Mouse (Mus musculus) ES-E14 (cell line): ENCODE measurements around the gene Kcna3. TPM values are rescaled to one million over a fixed set of nuclear protein-coding genes. Genes with fewer than 3 reads are reported as not detected.

Experiments
- DNase-seq: peaks from one replicate; pipeline ENCODE4 v3.0.0-alpha.2; 2013; ENCODE audit warnings: low read depth, low spot score
- H3K27ac ChIP-seq: 2 replicates; pipeline ENCODE4 v1.5.1; 2012; ENCODE audit warnings: low read depth, mild to moderate bottlenecking, low read length, moderate library complexity, mixed read lengths; ENCODE audit not compliant: poor library complexity, insufficient read depth, severe bottlenecking
- H3K36me3 ChIP-seq: 2 replicates; pipeline ENCODE4 v1.6.1; 2012; ENCODE audit warnings: mild to moderate bottlenecking, low read length, moderate library complexity, mixed read lengths; ENCODE audit not compliant: control insufficient read depth, poor library complexity, insufficient read depth, severe bottlenecking
- H3K4me1 ChIP-seq, 2 experiments: fragments of 150-350 bp in 1 of 2; sonication (generic) in 1 of 2; 2 replicates each; pipeline ENCODE4 v1.6.1; 2012; ENCODE audit warnings: low read length in 2 of 2, mild to moderate bottlenecking in 1 of 2, mixed read lengths in 1 of 2; ENCODE audit not compliant: control insufficient read depth in 2 of 2, insufficient read depth in 2 of 2, poor library complexity in 1 of 2
- H3K4me3 ChIP-seq, 2 experiments: fragments of 150-350 bp in 1 of 2; sonication (generic) in 1 of 2; 2 replicates each; pipeline ENCODE4 v1.5.1; 2012; ENCODE audit warnings: low read length in 2 of 2, low read depth in 1 of 2, mild to moderate bottlenecking in 1 of 2, mixed read lengths in 1 of 2; ENCODE audit not compliant: insufficient read depth in 1 of 2, poor library complexity in 1 of 2, severe bottlenecking in 1 of 2
- H3K9ac ChIP-seq: 2 replicates; pipeline ENCODE4 v1.6.1; 2012; ENCODE audit warnings: low read depth, mild to moderate bottlenecking, low read length, mixed read lengths; ENCODE audit not compliant: poor library complexity, insufficient read depth, severe bottlenecking
- H3K9me3 ChIP-seq: fragments of 150-350 bp; sonication (generic); 2 replicates; pipeline ENCODE4 v1.6.1; 2012; ENCODE audit warnings: low read depth, mild to moderate bottlenecking, low read length; ENCODE audit not compliant: control insufficient read depth, insufficient read depth
- CHD2 ChIP-seq: IDR thresholded peaks from 2 replicates; pipeline ENCODE4 v1.6.1; 2014; ENCODE audit warnings: mild to moderate bottlenecking, low read depth, low read length, inconsistent platforms
- HCFC1 ChIP-seq: IDR thresholded peaks from 2 replicates; pipeline ENCODE4 v1.6.1; 2012; ENCODE audit warnings: low read length, inconsistent platforms, borderline replicate concordance; ENCODE audit not compliant: insufficient read depth
- MAFK ChIP-seq: IDR thresholded peaks from 2 replicates; pipeline ENCODE4 v1.6.1; 2014; ENCODE audit warnings: mild to moderate bottlenecking, low read depth, low read length, inconsistent platforms; ENCODE audit not compliant: insufficient read depth
- ZC3H11A ChIP-seq: IDR thresholded peaks from 2 replicates; pipeline ENCODE4 v1.6.1; 2012; ENCODE audit warnings: low read depth, mild to moderate bottlenecking, inconsistent platforms, low read length, borderline replicate concordance
- ZNF384 ChIP-seq: IDR thresholded peaks from 2 replicates; pipeline ENCODE4 v1.6.1; 2012; ENCODE audit warnings: low read depth, low read length, inconsistent platforms
- in situ Hi-C, 2 experiments: fragments of 600-800 bp; cut with MboI; formaldehyde crosslinking; loops; one replicate each; pipeline ENCODE4 v1.15.1; 2025; ENCODE audit warnings: low sequenced_read_pairs in 2 of 2, inconsistent platforms in 1 of 2; ENCODE audit not compliant: unreplicated experiment in 2 of 2
- total RNA-seq: library from RNA; depleted of rRNA; stranded (reverse); fragments of 300-350 nt; gene quantifications from 2 replicates; pipeline ENCODE4 v1.2.3, GENCODE M21; 2012

Gene Kcna3
- total RNA-seq, 1 experiment = 0.85 TPM

GRCm38 (mm10) chr3:107031547-107031946, 4.4 kb upstream of the Kcna3 start:
- no peak overlapping the region for H3K4me3 ChIP-seq
- no peaks in the 10 kb centered on the region for H3K4me1 ChIP-seq
- in situ Hi-C loops = no loop called here
- no peak for DNase-seq
- H3K9me3 ChIP-seq = no peaks in the 10 kb centered on the region
- no peaks in the 10 kb centered on the region for H3K36me3 ChIP-seq
- no peak overlapping the region for H3K9ac ChIP-seq
- no peak overlapping the region for H3K27ac ChIP-seq
- TF ChIP-seq HCFC1 = no peak
- no peak for TF ChIP-seq ZNF384
- no peak for TF ChIP-seq CHD2
- TF ChIP-seq ZC3H11A = no peak
- TF ChIP-seq MAFK = no peak

DNA sequence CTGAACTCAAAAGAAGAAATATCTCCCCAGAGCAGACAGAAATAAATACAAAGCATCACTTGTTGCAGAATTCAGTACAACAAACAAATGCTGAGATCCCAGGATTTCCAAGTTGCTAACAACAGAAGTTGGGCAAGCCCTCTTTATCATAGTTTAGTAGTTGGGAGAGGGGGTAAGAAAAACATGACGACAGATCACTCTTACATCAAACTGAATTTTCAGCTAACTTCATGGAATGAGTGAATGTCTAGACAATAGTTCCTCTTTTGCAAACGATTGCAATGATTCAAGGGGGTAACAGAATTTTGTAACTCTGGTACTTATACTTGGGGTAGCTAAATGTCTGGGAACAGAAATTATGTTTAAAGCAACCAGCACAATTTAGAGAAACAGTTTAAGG, 1.2 kb upstream of the Kcna3 start:
- Histone ChIP-seq H3K36me3 (no peaks in the 10 kb centered on the region), H3K4me3 (no peak overlapping the region), H3K27ac (no peak overlapping the region), H3K9me3 (no peaks in the 10 kb centered on the region), H3K4me1 (no peaks in the 10 kb centered on the region), H3K9ac (no peak overlapping the region)
- in situ Hi-C loops = no loop called here
- no peak for DNase-seq
- TF ChIP-seq ZNF384 = no peak
- TF ChIP-seq CHD2 = no peak

DNA sequence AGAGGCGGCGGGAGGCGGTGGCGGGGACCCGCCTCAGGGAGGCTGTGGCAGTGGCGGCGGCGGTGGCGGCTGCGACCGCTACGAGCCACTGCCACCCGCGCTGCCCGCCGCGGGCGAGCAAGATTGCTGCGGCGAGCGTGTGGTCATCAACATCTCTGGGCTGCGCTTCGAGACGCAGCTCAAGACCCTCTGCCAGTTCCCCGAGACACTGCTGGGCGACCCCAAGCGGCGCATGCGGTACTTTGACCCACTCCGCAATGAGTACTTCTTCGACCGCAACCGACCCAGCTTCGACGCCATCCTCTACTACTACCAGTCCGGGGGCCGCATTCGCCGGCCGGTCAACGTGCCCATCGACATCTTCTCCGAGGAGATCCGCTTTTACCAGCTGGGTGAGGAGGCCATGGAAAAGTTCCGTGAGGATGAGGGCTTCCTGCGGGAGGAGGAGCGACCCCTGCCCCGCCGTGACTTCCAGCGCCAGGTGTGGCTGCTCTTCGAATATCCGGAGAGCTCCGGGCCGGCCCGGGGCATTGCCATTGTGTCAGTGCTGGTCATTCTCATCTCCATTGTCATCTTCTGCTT, 580 bp downstream of the Kcna3 start:
- H3K27ac ChIP-seq = no peak overlapping the region
- H3K36me3 ChIP-seq = no peaks in the 10 kb centered on the region
- H3K4me3 ChIP-seq = peak overlapping the region; percentile 65 to 66
- in situ Hi-C loops = no loop called here
- H3K9me3 ChIP-seq = no peaks in the 10 kb centered on the region
- H3K4me1 ChIP-seq = no peaks in the 10 kb centered on the region
- TF ChIP-seq CHD2 (no peak), HCFC1 (no peak)
- no peak for DNase-seq
- H3K9ac ChIP-seq = peak overlapping the region; percentile 41; the same call in 1 of the 2 replicates

DNA sequence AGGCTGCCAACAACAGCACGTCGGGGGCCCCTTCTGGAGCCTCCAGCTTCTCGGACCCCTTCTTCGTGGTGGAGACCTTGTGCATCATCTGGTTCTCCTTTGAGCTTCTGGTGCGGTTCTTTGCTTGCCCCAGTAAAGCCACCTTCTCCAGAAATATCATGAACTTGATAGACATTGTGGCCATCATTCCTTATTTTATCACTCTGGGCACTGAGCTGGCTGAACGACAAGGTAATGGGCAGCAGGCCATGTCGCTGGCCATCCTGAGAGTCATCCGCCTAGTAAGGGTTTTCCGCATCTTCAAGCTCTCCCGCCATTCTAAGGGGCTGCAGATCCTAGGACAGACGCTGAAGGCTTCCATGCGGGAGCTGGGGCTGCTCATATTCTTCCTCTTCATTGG, 1.1 kb downstream of the Kcna3 start:
- in situ Hi-C loops = no loop called here
- no peaks in the 10 kb centered on the region for H3K4me1 ChIP-seq

GRCm38 (mm10) chr3:107037536-107038155, 1.7 kb downstream of the Kcna3 start:
- no peaks in the 10 kb centered on the region for H3K9me3 ChIP-seq
- no peak for TF ChIP-seq HCFC1
- TF ChIP-seq MAFK = no peak
- TF ChIP-seq CHD2 = no peak
- no peak for TF ChIP-seq ZC3H11A
- TF ChIP-seq ZNF384 = no peak
- no peak overlapping the region for H3K27ac ChIP-seq
- no peaks in the 10 kb centered on the region for H3K4me1 ChIP-seq
- H3K9ac ChIP-seq = no peak overlapping the region
- H3K36me3 ChIP-seq = no peaks in the 10 kb centered on the region
- in situ Hi-C loops = no loop called here
- no peak for DNase-seq
- H3K4me3 ChIP-seq = no peak overlapping the region

More for the DNA sequence above, 1.1 kb downstream of the Kcna3 start:
- DNase-seq = no peak
- Histone ChIP-seq H3K9me3 (no peaks in the 10 kb centered on the region), H3K9ac (no peak overlapping the region), H3K36me3 (no peaks in the 10 kb centered on the region), H3K27ac (no peak overlapping the region), H3K4me3 (peak overlapping the region; percentile 65 to 66; a peak in 2 of 4 replicates)
- no peak for TF ChIP-seq MAFK
- TF ChIP-seq ZC3H11A = no peak
- no peak for TF ChIP-seq CHD2
- TF ChIP-seq HCFC1 = no peak
- no peak for TF ChIP-seq ZNF384
